Mouse (Mus musculus) thymus, adult 2 months (tissue): Measurements from ENCODE around the gene Adipor2. TPM values are rescaled to one million over a fixed set of nuclear protein-coding genes. Genes with fewer than 3 reads are reported as not detected.

ENCODE experiments used
- DNase-seq: peaks from one replicate; pipeline ENCODE4 v3.0.0; 2021
- H3K27ac ChIP-seq: fragments of 200-500 bp; 2 replicates; pipeline ENCODE4 v1.5.1; 2012; ENCODE audit warnings: low read length, control low read depth; ENCODE audit not compliant: control insufficient read depth, insufficient read depth
- H3K27me3 ChIP-seq: fragments of 200-500 bp; 2 replicates; pipeline ENCODE4 v1.6.1; 2012; ENCODE audit warnings: mild to moderate bottlenecking, low read length, moderate library complexity, mixed read lengths; ENCODE audit not compliant: control insufficient read depth, insufficient read depth
- H3K36me3 ChIP-seq: fragments of 200-500 bp; 2 replicates; pipeline ENCODE4 v1.6.1; 2012; ENCODE audit warnings: mild to moderate bottlenecking, low read length, moderate library complexity; ENCODE audit not compliant: control insufficient read depth, insufficient read depth
- H3K4me1 ChIP-seq: fragments of 200-500 bp; replicated peaks from 2 replicates; pipeline ENCODE4 v1.6.1; 2012; ENCODE audit warnings: low read length; ENCODE audit not compliant: control insufficient read depth, insufficient read depth
- H3K4me3 ChIP-seq: fragments of 200-500 bp; 2 replicates; pipeline ENCODE4 v1.5.1; 2012; ENCODE audit warnings: mild to moderate bottlenecking, low read length, control low read depth, moderate library complexity; ENCODE audit not compliant: control insufficient read depth, insufficient read depth
- CTCF ChIP-seq: fragments of 200-500 bp; IDR thresholded peaks from 2 replicates; pipeline ENCODE4 v1.5.1; 2012; ENCODE audit warnings: mild to moderate bottlenecking, control low read depth, low read length, moderate library complexity, borderline replicate concordance; ENCODE audit not compliant: control insufficient read depth, poor library complexity, insufficient read depth; ENCODE audit errors: extremely low read depth
- POLR2A ChIP-seq: fragments of 200-500 bp; IDR thresholded peaks from 2 replicates; pipeline ENCODE4 v1.6.1; 2012; ENCODE audit warnings: mild to moderate bottlenecking, low read length, control low read depth, moderate library complexity; ENCODE audit not compliant: control insufficient read depth, poor library complexity, insufficient read depth; ENCODE audit errors: extremely low read depth
- WGBS: fragments of 180-500 bp; shearing (Covaris S2); methylation state at CpG from one replicate; pipeline ENCODE4 v1.1.7; 2018; 5-methylcytosine and 5-hydroxymethylcytosine counted together
- polyA plus RNA-seq: library from polyadenylated mRNA; depleted of rRNA; stranded (reverse); fragments of >200 nt; gene quantifications from 2 replicates; pipeline ENCODE4 v1.2.3, GENCODE M21; 2012; rRNA removed

The Adipor2 gene
- polyA plus RNA-seq, 1 experiment: 70.7 TPM

DNA sequence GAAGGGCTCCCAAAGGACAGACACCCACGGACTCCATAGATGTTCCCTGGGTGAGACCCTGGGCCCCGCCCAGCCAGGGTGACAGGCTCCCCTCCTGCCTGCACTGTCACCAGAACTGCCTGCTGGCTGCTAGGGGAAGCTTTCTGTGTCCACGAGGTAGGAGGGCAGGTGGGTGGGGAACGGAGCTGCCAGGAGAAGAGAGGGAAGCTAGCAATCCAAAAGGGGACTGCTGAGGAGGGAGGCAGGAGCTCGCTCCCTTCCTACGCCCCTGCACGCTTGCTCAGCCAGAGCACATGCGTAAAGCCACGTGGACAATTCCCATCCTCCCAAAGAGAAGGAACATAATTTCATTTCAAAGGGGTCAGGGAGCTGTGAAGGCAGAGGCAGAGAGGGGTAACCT is 107.3 kb downstream of the Adipor2 start:
- TF ChIP-seq POLR2A (no peak), CTCF (no peak)
- H3K27me3 ChIP-seq: no peaks in the 10 kb centered on the region
- H3K4me1 ChIP-seq: no peaks in the 10 kb centered on the region
- H3K27ac ChIP-seq: no peak overlapping the region
- 76% methylated on average over 9 of the region's 9 CpGs for WGBS
- DNase-seq: no peak
- no peak overlapping the region for H3K4me3 ChIP-seq
- no peaks in the 10 kb centered on the region for H3K36me3 ChIP-seq

DNA sequence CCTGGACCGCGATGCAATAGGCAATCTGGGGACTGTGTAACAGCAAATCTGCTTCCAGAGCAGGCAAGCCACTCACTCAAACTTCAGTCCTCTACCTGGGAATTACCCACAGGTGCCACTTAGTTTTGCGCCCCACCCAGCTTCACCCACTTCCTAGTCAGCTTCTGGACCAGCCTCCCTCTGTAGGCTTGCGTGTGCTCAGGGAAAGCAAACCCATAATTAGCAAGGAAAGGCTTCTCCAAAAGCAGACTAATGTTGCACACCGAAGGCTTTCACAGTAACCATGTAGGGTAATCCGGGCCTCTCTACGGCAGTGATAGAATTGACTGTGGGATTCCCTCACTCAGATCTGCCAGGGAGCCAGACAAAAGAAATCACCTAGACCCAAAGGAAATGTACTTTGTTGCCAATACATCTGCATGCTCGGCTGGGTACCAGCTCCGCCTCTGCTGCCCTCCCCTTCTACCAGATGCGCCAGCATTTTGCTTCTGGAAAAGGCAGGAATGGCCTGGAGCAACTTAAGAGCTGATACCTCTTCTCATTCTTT is 109.6 kb downstream of the Adipor2 start:
- Histone ChIP-seq H3K4me1 (no peaks in the 10 kb centered on the region), H3K27ac (no peak overlapping the region), H3K36me3 (no peaks in the 10 kb centered on the region), H3K27me3 (no peaks in the 10 kb centered on the region), H3K4me3 (no peak overlapping the region)
- WGBS: 78% methylated on average over 10 of the region's 10 CpGs
- TF ChIP-seq CTCF (no peak), POLR2A (no peak)
- DNase-seq: no peak

DNA sequence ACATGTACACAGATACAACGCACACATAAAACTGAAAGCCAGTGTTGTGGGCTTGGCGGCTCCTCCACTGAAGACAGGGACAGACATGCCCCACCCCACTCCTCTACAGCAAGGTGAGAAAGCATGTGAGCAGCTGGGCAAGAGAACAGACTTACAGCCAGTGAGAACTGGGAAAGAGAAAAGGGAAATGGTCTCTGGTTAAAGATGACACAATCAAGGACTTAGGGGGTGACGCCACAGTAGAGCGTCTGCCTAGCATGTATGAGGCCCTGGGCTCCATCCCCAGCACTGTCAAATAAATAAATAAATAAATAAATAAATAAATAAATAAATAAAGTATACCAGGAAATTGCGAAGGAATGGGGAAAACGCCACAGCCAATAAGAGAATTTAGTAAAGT is 114.2 kb downstream of the Adipor2 start:
- H3K36me3 ChIP-seq: no peaks in the 10 kb centered on the region
- WGBS: 87% methylated on average over 6 of the region's 6 CpGs
- H3K4me1 ChIP-seq: no peaks in the 10 kb centered on the region
- no peak overlapping the region for H3K27ac ChIP-seq
- no peak for TF ChIP-seq CTCF
- TF ChIP-seq POLR2A: no peak
- DNase-seq: no peak
- no peak overlapping the region for H3K4me3 ChIP-seq
- no peaks in the 10 kb centered on the region for H3K27me3 ChIP-seq

Other genes with a start within 250 kb of the Adipor2 start
- gene Dcp1b, start 242.5 kb downstream of the Adipor2 start, polyA plus RNA-seq: 44.2 and 48.7 TPM in 2 replicates
- 0.66 and 4.8 TPM in 2 replicates for gene Cacna1c, start 221.3 kb downstream of the Adipor2 start, polyA plus RNA-seq
- gene Cacna2d4, start 181.2 kb downstream of the Adipor2 start, polyA plus RNA-seq: 32.8 and 34.8 TPM in 2 replicates
- gene Lrtm2, start 86.9 kb downstream of the Adipor2 start, polyA plus RNA-seq: 1.4 and 2.1 TPM in 2 replicates
- 355 and 394 TPM in 2 replicates for gene Fbxl14, start 62.0 kb upstream of the Adipor2 start, polyA plus RNA-seq
- gene Wnt5b, start 126.6 kb upstream of the Adipor2 start, polyA plus RNA-seq: 6.5 and 8.1 TPM in 2 replicates